Mouse (Mus musculus): ENCODE results near the gene Elovl3. TPM values are rescaled to one million over a fixed set of nuclear protein-coding genes. Genes with fewer than 3 reads are reported as not detected.

The Elovl3 gene
- polyA plus RNA-seq, 1 experiment from 2014 or later: 0.20 TPM

DNA sequence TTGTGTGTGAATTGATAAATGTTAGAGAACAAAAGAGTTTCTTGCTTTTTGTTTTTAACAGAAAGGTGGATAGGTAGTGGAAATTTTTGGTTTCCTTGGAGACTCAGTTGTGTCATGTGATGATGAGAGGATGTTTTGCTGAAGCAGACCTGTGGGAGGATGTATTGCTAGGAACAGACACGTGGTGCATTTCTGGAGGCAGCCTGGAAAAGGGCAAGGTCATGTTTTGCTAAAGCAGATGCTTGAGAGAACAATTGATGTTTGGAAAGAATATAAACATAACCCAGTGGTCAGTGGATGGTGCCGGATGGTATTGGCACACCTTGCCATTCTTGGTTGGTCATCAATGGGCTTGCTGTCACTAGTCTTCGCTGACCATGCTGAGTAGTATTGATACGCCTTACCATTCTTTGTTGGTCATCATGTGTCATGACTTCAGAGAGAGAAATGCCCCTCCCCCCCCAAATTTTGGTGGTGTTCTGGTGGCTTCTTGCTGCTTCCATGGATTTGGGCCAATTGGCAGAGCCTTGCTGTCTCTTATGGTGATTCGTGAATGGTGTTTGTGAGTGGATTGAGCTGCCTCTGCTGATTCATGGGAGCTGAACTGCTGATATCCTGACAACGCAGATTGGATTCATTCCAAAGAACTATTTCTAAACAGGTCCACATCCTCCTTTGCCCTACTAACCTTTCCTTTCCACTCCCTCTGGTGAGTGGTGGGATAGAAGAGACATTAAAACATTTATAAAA lies 28.1 kb upstream of the Elovl3 start:
- H3K4me2 ChIP-seq (ENCODE audit: low read depth): no peak overlapping the region

GRCm38 (mm10) chr19:46104187-46104557 lies 27.5 kb upstream of the Elovl3 start:
- no peak overlapping the region for H3K4me2 ChIP-seq (ENCODE audit: low read depth)
- H3K9ac ChIP-seq (ENCODE audit: low read length): no peak overlapping the region
- no peaks in the 10 kb centered on the region for H3K27me3 ChIP-seq (ENCODE audit: control insufficient read depth, insufficient read depth, low read length)
- H3K4me1 ChIP-seq (ENCODE audit: control insufficient read depth, insufficient read depth, low read length): no peaks in the 10 kb centered on the region
- DNase-seq (ENCODE audit: low spot score): no peak
- no peak overlapping the region for H3K27ac ChIP-seq (ENCODE audit: low read depth, low read length)
- no peak for ATAC-seq (ENCODE audit: insufficient read depth, low FRiP score, low TSS enrichment)
- H3K4me3 ChIP-seq (ENCODE audit: low read depth, low read length): no peak overlapping the region
- no peaks in the 10 kb centered on the region for H3K36me3 ChIP-seq (ENCODE audit: control insufficient read depth, insufficient read depth, low read length)
- H3K9me3 ChIP-seq (ENCODE audit: control insufficient read depth, low read length): no peaks in the 10 kb centered on the region
- WGBS: 69% methylated on average over 2 of the region's 2 CpGs

More for the DNA sequence above, 28.1 kb upstream of the Elovl3 start:
- Histone ChIP-seq H3K4me3 (ENCODE audit: low read depth, low read length) (no peak overlapping the region), H3K9ac (ENCODE audit: low read length) (no peak overlapping the region), H3K36me3 (ENCODE audit: control insufficient read depth, insufficient read depth, low read length) (no peaks in the 10 kb centered on the region), H3K9me3 (ENCODE audit: control insufficient read depth, low read length) (no peaks in the 10 kb centered on the region), H3K4me1 (ENCODE audit: control insufficient read depth, insufficient read depth, low read length) (no peaks in the 10 kb centered on the region), H3K27ac (ENCODE audit: low read depth, low read length) (no peak overlapping the region), H3K27me3 (ENCODE audit: control insufficient read depth, insufficient read depth, low read length) (no peaks in the 10 kb centered on the region)
- DNase-seq (ENCODE audit: low spot score) (no peak), ATAC-seq (ENCODE audit: insufficient read depth, low FRiP score, low TSS enrichment) (no peak)
- 88% methylated on average over 5 of the region's 6 CpGs for WGBS

DNA sequence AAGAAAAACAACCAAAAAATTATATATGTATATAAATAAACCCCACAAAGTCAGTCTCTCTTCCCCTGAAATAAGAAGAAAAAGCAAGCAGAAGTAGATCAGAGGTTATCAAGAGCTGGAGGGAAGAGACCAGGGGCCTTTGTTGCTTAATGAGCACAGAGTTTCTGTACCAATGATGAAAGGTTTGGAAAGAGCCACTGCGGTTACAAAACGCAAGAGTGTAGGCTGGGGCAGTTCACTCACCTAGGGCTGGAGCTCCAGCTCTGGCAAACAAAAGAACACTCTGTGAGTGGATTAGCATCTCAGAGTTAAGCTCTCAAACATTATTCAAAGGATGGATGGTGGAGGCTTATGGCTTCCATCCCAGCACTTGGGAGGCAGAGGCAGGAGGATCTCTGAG lies 21.5 kb upstream of the Elovl3 start:
- Histone ChIP-seq H3K36me3 (ENCODE audit: control insufficient read depth, insufficient read depth, low read length) (no peaks in the 10 kb centered on the region), H3K27me3 (ENCODE audit: control insufficient read depth, insufficient read depth, low read length) (no peaks in the 10 kb centered on the region), H3K9me3 (ENCODE audit: control insufficient read depth, low read length) (no peaks in the 10 kb centered on the region), H3K9ac (ENCODE audit: low read length) (no peak overlapping the region), H3K4me2 (ENCODE audit: low read depth) (no peak overlapping the region), H3K4me1 (ENCODE audit: control insufficient read depth, insufficient read depth, low read length) (no peaks in the 10 kb centered on the region), H3K4me3 (ENCODE audit: low read depth, low read length) (no peak overlapping the region), H3K27ac (ENCODE audit: low read depth, low read length) (no peak overlapping the region)
- 83% methylated on average over 2 of the region's 2 CpGs for WGBS
- ATAC-seq (ENCODE audit: insufficient read depth, low FRiP score, low TSS enrichment) (no peak), DNase-seq (ENCODE audit: low spot score) (no peak)

DNA sequence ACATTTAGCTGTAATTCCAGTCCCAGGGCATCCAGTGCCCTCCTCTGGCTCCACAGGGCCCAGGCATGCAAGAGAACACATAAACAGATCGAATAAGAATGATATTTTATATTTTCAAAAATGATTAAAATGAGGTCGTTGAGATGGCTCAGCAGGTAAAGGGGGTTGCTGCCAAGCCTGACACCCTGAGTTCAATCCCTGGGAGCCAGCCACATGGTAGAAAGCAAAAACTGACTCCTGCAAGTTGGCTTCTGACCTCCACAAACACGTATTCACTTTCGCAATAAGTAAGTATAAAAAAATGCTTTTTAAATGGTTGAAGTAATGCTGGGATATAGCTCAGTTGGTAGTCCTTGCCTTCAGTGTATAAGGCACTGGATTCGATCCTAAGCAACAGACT lies 20.9 kb upstream of the Elovl3 start:
- H3K27me3 ChIP-seq (ENCODE audit: control insufficient read depth, insufficient read depth, low read length): no peaks in the 10 kb centered on the region
- H3K4me1 ChIP-seq (ENCODE audit: control insufficient read depth, insufficient read depth, low read length): no peaks in the 10 kb centered on the region
- no peak for ATAC-seq (ENCODE audit: insufficient read depth, low FRiP score, low TSS enrichment)
- no peak overlapping the region for H3K9ac ChIP-seq (ENCODE audit: low read length)
- no peak overlapping the region for H3K27ac ChIP-seq (ENCODE audit: low read depth, low read length)
- H3K4me3 ChIP-seq (ENCODE audit: low read depth, low read length): no peak overlapping the region
- whole genome bisulfite sequencing: 85% methylated on average over 5 of the region's 5 CpGs
- no peak for DNase-seq (ENCODE audit: low spot score)
- H3K36me3 ChIP-seq (ENCODE audit: control insufficient read depth, insufficient read depth, low read length): no peaks in the 10 kb centered on the region
- no peaks in the 10 kb centered on the region for H3K9me3 ChIP-seq (ENCODE audit: control insufficient read depth, low read length)
- H3K4me2 ChIP-seq (ENCODE audit: low read depth): no peak overlapping the region

- Histone ChIP-seq H3K9ac (ENCODE audit: low read length) (no peak overlapping the region), H3K4me2 (ENCODE audit: low read depth) (no peak overlapping the region), H3K9me3 (ENCODE audit: control insufficient read depth, low read length) (no peaks in the 10 kb centered on the region), H3K27me3 (ENCODE audit: control insufficient read depth, insufficient read depth, low read length) (no peaks in the 10 kb centered on the region), H3K4me1 (ENCODE audit: control insufficient read depth, insufficient read depth, low read length) (no peaks in the 10 kb centered on the region), H3K36me3 (ENCODE audit: control insufficient read depth, insufficient read depth, low read length) (no peaks in the 10 kb centered on the region), H3K27ac (ENCODE audit: low read depth, low read length) (no peak overlapping the region), H3K4me3 (ENCODE audit: low read depth, low read length) (no peak overlapping the region)
- 63% methylated on average over 4 of the region's 4 CpGs for WGBS
- no peak for ATAC-seq (ENCODE audit: insufficient read depth, low FRiP score, low TSS enrichment)
- no peak for DNase-seq (ENCODE audit: low spot score)
These were observed 17.1 kb upstream of the Elovl3 start for GRCm38 (mm10) chr19:46114617-46115016.

GRCm38 (mm10) chr19:46119458-46119857 lies 12.2 kb upstream of the Elovl3 start:
- no peak overlapping the region for H3K4me3 ChIP-seq (ENCODE audit: low read depth, low read length)
- DNase-seq (ENCODE audit: low spot score) (no peak), ATAC-seq (ENCODE audit: insufficient read depth, low FRiP score, low TSS enrichment) (no peak)
- H3K4me1 ChIP-seq (ENCODE audit: control insufficient read depth, insufficient read depth, low read length): no peaks in the 10 kb centered on the region
- no peak overlapping the region for H3K4me2 ChIP-seq (ENCODE audit: low read depth)
- no peaks in the 10 kb centered on the region for H3K36me3 ChIP-seq (ENCODE audit: control insufficient read depth, insufficient read depth, low read length)
- WGBS: 90% methylated on average over 3 of the region's 3 CpGs
- H3K27me3 ChIP-seq (ENCODE audit: control insufficient read depth, insufficient read depth, low read length): no peaks in the 10 kb centered on the region
- no peaks in the 10 kb centered on the region for H3K9me3 ChIP-seq (ENCODE audit: control insufficient read depth, low read length)
- no peak overlapping the region for H3K27ac ChIP-seq (ENCODE audit: low read depth, low read length)
- no peak overlapping the region for H3K9ac ChIP-seq (ENCODE audit: low read length)

GRCm38 (mm10) chr19:46120872-46121271 lies 10.8 kb upstream of the Elovl3 start:
- DNase-seq (ENCODE audit: low spot score): no peak
- Histone ChIP-seq H3K4me2 (ENCODE audit: low read depth) (no peak overlapping the region), H3K36me3 (ENCODE audit: control insufficient read depth, insufficient read depth, low read length) (no peaks in the 10 kb centered on the region), H3K9me3 (ENCODE audit: control insufficient read depth, low read length) (no peaks in the 10 kb centered on the region), H3K27me3 (ENCODE audit: control insufficient read depth, insufficient read depth, low read length) (no peaks in the 10 kb centered on the region), H3K4me3 (ENCODE audit: low read depth, low read length) (no peak overlapping the region), H3K27ac (ENCODE audit: low read depth, low read length) (no peak overlapping the region), H3K9ac (ENCODE audit: low read length) (no peak overlapping the region), H3K4me1 (ENCODE audit: control insufficient read depth, insufficient read depth, low read length) (no peaks in the 10 kb centered on the region)
- 75% methylated on average over 6 of the region's 6 CpGs for WGBS
- no peak for ATAC-seq (ENCODE audit: insufficient read depth, low FRiP score, low TSS enrichment)

DNA sequence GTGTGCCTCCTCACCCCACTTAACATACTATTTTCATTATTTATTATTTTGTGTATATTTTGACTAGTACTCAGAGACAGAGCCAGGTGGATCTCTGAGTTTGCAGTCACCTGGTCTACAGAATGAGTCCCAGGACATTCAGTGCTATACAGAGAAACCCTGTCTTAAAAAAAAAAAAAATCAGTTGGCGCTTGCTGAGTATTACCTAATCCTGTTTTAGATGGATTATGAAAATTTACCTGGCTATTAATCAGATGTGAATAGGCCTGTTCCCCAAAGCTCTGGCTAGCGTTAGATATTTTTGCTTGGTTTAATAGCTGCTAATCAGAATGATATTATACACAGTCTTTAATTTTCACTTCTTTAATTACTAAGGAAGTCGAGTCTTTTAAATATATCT lies 7.8 kb upstream of the Elovl3 start:
- DNase-seq (ENCODE audit: low spot score): no peak

DNA sequence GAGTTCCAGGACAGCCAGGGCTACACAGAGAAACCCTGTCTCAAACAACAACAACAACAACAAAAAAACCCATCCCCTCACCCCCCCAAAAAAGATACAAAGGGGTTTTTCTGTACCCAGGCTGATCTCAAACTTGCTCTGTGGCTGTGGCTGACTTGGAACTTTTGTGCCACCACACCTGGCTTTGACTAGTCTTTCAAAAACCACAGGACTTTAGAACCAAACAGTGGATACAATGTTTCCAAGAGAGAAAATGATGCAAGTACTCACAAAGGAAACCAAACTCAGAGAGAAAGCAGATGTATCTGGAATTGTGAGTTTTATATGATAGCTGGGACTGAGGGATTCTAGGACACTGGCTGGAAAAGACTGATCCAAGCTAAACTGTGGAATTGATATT lies 7.0 kb upstream of the Elovl3 start:
- Histone ChIP-seq H3K9me3 (ENCODE audit: control insufficient read depth, low read length) (no peaks in the 10 kb centered on the region), H3K4me2 (ENCODE audit: low read depth) (no peak overlapping the region), H3K27me3 (ENCODE audit: control insufficient read depth, insufficient read depth, low read length) (no peaks in the 10 kb centered on the region), H3K27ac (ENCODE audit: low read depth, low read length) (no peak overlapping the region), H3K9ac (ENCODE audit: low read length) (no peak overlapping the region), H3K36me3 (ENCODE audit: control insufficient read depth, insufficient read depth, low read length) (no peaks in the 10 kb centered on the region), H3K4me1 (ENCODE audit: control insufficient read depth, insufficient read depth, low read length) (no peaks in the 10 kb centered on the region), H3K4me3 (ENCODE audit: low read depth, low read length) (no peak overlapping the region)
- no peak for DNase-seq (ENCODE audit: low spot score)
- no peak for ATAC-seq (ENCODE audit: insufficient read depth, low FRiP score, low TSS enrichment)

More for the DNA sequence above, 7.8 kb upstream of the Elovl3 start:
- Histone ChIP-seq H3K9ac (ENCODE audit: low read length) (no peak overlapping the region), H3K4me3 (ENCODE audit: low read depth, low read length) (no peak overlapping the region), H3K4me1 (ENCODE audit: control insufficient read depth, insufficient read depth, low read length) (no peaks in the 10 kb centered on the region), H3K27ac (ENCODE audit: low read depth, low read length) (no peak overlapping the region), H3K9me3 (ENCODE audit: control insufficient read depth, low read length) (no peaks in the 10 kb centered on the region), H3K36me3 (ENCODE audit: control insufficient read depth, insufficient read depth, low read length) (no peaks in the 10 kb centered on the region), H3K27me3 (ENCODE audit: control insufficient read depth, insufficient read depth, low read length) (no peaks in the 10 kb centered on the region), H3K4me2 (ENCODE audit: low read depth) (no peak overlapping the region)
- 83% methylated on average over 3 of the region's 3 CpGs for WGBS
- no peak for ATAC-seq (ENCODE audit: insufficient read depth, low FRiP score, low TSS enrichment)

Measured in neural tube, embryonic 11.5 days (tissue).